9 mouse cellular contexts compared by ENCODE assay signal in the genomic region with DNA sequence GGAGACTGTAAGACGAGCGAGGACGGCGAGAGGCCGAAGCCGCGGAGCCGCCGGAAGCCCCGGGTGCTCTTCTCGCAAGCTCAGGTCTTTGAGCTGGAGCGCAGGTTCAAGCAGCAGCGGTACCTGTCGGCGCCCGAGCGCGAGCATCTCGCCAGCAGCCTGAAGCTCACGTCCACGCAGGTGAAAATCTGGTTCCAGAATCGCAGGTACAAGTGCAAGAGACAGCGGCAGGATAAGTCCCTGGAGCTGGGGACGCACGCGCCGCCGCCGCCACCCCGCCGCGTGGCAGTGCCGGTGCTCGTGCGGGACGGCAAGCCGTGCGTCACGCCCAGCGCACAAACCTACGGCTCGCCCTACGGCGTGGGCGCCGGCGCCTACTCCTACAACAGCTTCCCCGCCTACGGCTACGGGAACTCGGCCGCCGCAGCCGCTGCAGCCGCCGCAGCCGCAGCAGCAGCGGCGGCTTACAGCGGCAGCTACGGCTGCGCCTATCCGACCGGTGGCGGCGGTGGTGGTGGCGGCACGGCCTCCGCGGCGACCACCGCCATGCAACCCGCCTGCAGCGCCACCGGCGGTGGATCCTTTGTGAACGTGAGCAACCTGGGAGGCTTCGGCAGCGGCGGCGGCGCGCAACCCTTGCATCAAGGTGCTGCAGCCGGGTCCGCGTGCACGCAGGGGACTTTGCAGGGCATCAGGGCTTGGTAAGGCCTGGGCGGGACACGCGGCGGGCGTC. TPM values are rescaled to one million over a fixed set of nuclear protein-coding genes. Genes with fewer than 3 reads are reported as not detected.
A peak's percentile ranks its signal among the peaks of the same experiment; 100 is the strongest.
DNase-seq lines count a peak whose midpoint lies in the region; ATAC-seq and TF ChIP-seq lines count a peak whose summit lies in the region.
"Had no signal": no experiment of that assay in that cellular context is flagged by ENCODE, and none has a peak within 500 bp of the region (broad histone marks: within the 10 kb centered on the region; RNA-seq: fewer than 3 reads in every experiment).

No protein-coding gene starts in this region.

- H3K27me3 ChIP-seq in heart, adult 2 months (ENCODE audit: control insufficient read depth, insufficient read depth, low read length), result peaks cover 57% of the 10 kb centered on the region
- H3K27me3 ChIP-seq in heart, postnatal 0 days (ENCODE audit: control insufficient read depth, insufficient read depth, low read length), result peaks cover 99% of the 10 kb centered on the region
- peaks cover 100% of the 10 kb centered on the region for H3K27me3 ChIP-seq in midbrain, embryonic 10.5 days (ENCODE audit: low read depth, poor library complexity, severe bottlenecking)

- no peaks in the 10 kb centered on the region for H3K9me3 ChIP-seq in heart, postnatal 0 days (replicated peaks; ENCODE audit: control insufficient read depth, low read length)
- no peaks in the 10 kb centered on the region for H3K9me3 ChIP-seq in midbrain, embryonic 10.5 days (replicated peaks)

- no peak overlapping the region for H3K9ac ChIP-seq in heart, adult 2 months (ENCODE audit: low read depth, low read length)
- no peak overlapping the region for H3K9ac ChIP-seq in heart, postnatal 0 days (replicated peaks; ENCODE audit: low read depth, low read length)

- peak overlapping the region; percentile 55 for H3K4me2 ChIP-seq in heart, postnatal 0 days (ENCODE audit: low read depth, low read length)

- peak; percentile 22 to 48 for DNase-seq in heart, adult 2 months
- DNase-seq in heart, adult 8-10 months (ENCODE audit: low spot score), result no peak
- DNase-seq in T-cell, adult 2 months (ENCODE audit: low spot score), result peak; percentile 12
- no peak for DNase-seq in heart, postnatal 0 days (ENCODE audit: low spot score)
- DNase-seq in midbrain, embryonic 10.5 days (ENCODE audit: low spot score), result peak; percentile 73
- peak; percentile 26 to 28 for DNase-seq in thymus, postnatal 36 days
- no peak for DNase-seq in adrenal gland, adult 2 months
- DNase-seq in frontal cortex, postnatal 25 days (ENCODE audit: low spot score in 2 of 2), result no peak

- 2% methylated on average over 91 of the region's 92 CpGs for WGBS in heart, adult 2 months
- WGBS in heart, postnatal 0 days, result under 1% methylated on average over 90 of the region's 92 CpGs
- WGBS in midbrain, embryonic 10.5 days, result under 1% methylated on average over 92 of the region's 92 CpGs

- no peak for TF ChIP-seq POLR2A in heart, adult 2 months (IDR thresholded peaks at IDR 0.05; ENCODE audit: insufficient read depth, low read depth, low read length)

- no peak for ATAC-seq in heart, postnatal 0 days (ENCODE audit: insufficient read depth, low read depth)

- no peaks in the 10 kb centered on the region for H3K79me2 ChIP-seq in heart, adult 2 months (replicated peaks; ENCODE audit: control insufficient read depth, insufficient read depth, low read length)

- intact Hi-C loops in heart, adult 2 months (cut with DNase I), result loop anchor here (5.0 kb wide), 1 partner anchor 87 kb away; no protein-coding TSS in a partner anchor

- TF ChIP-seq CTCF in heart, adult 2 months (IDR thresholded peaks at IDR 0.05), result no peak
- TF ChIP-seq CTCF in heart, postnatal 0 days (IDR thresholded peaks at IDR 0.05; ENCODE audit: low read depth), result no peak

- no peaks in the 10 kb centered on the region; the same call in 1 of the 2 replicates for H3K4me1 ChIP-seq in heart, adult 2 months (ENCODE audit: control insufficient read depth, insufficient read depth, low read length)
- H3K4me1 ChIP-seq in heart, postnatal 0 days (ENCODE audit: control insufficient read depth, insufficient read depth), result peaks cover 4% of the 10 kb centered on the region; the same call in 1 of the 2 replicates
- H3K4me1 ChIP-seq in midbrain, embryonic 10.5 days, result peaks cover 74% of the 10 kb centered on the region

- H3K27ac ChIP-seq in heart, adult 2 months, result no peak overlapping the region
- H3K27ac ChIP-seq in heart, postnatal 0 days (ENCODE audit: low read depth), result no peak overlapping the region
- H3K27ac ChIP-seq in midbrain, embryonic 10.5 days (replicated peaks), result peak overlapping the region; percentile 78

- TF ChIP-seq EP300 in heart, adult 2 months (IDR thresholded peaks at IDR 0.05; ENCODE audit: insufficient read depth, low read depth, low read length), result no peak
- no peak for TF ChIP-seq EP300 in heart, postnatal 0 days (IDR thresholded peaks at IDR 0.05; ENCODE audit: low read depth)

- H3K36me3 ChIP-seq in heart, adult 2 months (ENCODE audit: control insufficient read depth, insufficient read depth, low read length), result no peaks in the 10 kb centered on the region
- no peaks in the 10 kb centered on the region for H3K36me3 ChIP-seq in heart, postnatal 0 days (replicated peaks; ENCODE audit: control insufficient read depth, insufficient read depth, low read length)
- no peaks in the 10 kb centered on the region for H3K36me3 ChIP-seq in midbrain, embryonic 10.5 days

- peak overlapping the region; percentile 31 for H3K4me3 ChIP-seq in heart, adult 2 months
- peak overlapping the region; percentile 37 for H3K4me3 ChIP-seq in heart, postnatal 0 days (ENCODE audit: low read depth, low read length)
- H3K4me3 ChIP-seq in midbrain, embryonic 10.5 days, result peak overlapping the region; percentile 52
- H3K4me3 ChIP-seq: erythroblast, embryonic 14.5 days had no signal

RNA-seq across cellular contexts. Expression of a gene that starts 2.4 kb away (rescaled TPM):
- not detected for total RNA-seq in heart, adult 2 months (2021)
- polyA plus RNA-seq in heart, adult 2 months (2012; rRNA removed), result not detected in 2 replicates
- not detected for total RNA-seq in heart, adult 8-10 months (2022)
- total RNA-seq in heart, postnatal 0 days (2014; rRNA removed; ENCODE audit: low replicate concordance), result 0.15 TPM in 1 of 2 replicates, not detected in the other
- not detected in 2 replicates for polyA plus RNA-seq in heart, postnatal 0 days (2015; fragmentation: Nextera tagmentation; extraction: Ambion mirVana)
- 0.21 and 0.42 TPM in 2 replicates for polyA plus RNA-seq in midbrain, embryonic 10.5 days (2016; fragmentation: Nextera tagmentation; extraction: Ambion mirVana)
- total RNA-seq in adrenal gland, adult 2 months (2021), result not detected
- polyA plus RNA-seq in adrenal gland, adult 2 months (2012; rRNA removed), result not detected in 2 replicates
- polyA plus RNA-seq: erythroblast, embryonic 14.5 days had no signal

Comparison
In these comparisons a context has a peak if more than half of its experiments do, and no peak if none do; other contexts are left out.
1. DNase-seq: peak in heart, adult 2 months (2 of 2), T-cell, adult 2 months (single experiment), midbrain, embryonic 10.5 days (single experiment) and thymus, postnatal 36 days (2 of 2); none in heart, adult 8-10 months (single experiment), heart, postnatal 0 days (single experiment), adrenal gland, adult 2 months (single experiment) and frontal cortex, postnatal 25 days (0 of 2).
2. Peak in every context shown above with its lines, with median percentiles within 50 percentile points of each other: H3K4me3 ChIP-seq.